Mouse (Mus musculus): ENCODE measurements around the gene Gm10203. TPM values are rescaled to one million over a fixed set of nuclear protein-coding genes. Genes with fewer than 3 reads are reported as not detected.

Gm10203 gene
- not detected in 2 replicates for polyA plus RNA-seq (2012; rRNA removed)

DNA sequence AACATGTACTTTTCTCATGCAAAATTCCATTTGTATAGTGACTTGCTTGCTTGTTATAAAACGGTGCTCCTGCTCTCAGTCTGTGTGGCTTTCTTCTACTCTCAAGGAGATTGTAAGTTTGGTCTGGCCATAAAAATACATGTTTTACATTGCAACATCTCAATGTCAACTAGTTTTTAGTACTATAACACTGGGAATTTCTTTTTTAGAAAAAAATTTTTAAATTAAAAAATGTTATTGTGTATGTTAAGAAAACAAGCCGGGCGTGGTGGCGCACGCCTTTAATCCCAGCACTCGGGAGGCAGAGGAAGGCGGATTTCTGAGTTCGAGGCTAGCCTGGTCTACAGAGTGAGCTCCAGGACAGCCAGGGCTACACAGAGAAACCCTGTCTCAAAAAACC is at the start of gene Gm10203:
Gene Gm10203, plus strand, starts transcription at position 301 of the 400 bp plus-strand sequence.

GRCm38 (mm10) chr6:149101076-149101942 is 28.7 kb upstream of the Gm10203 start, which contains the start of gene Dennd5b:
TSS of gene Dennd5b (minus strand) at chr6:149101680.

DNA sequence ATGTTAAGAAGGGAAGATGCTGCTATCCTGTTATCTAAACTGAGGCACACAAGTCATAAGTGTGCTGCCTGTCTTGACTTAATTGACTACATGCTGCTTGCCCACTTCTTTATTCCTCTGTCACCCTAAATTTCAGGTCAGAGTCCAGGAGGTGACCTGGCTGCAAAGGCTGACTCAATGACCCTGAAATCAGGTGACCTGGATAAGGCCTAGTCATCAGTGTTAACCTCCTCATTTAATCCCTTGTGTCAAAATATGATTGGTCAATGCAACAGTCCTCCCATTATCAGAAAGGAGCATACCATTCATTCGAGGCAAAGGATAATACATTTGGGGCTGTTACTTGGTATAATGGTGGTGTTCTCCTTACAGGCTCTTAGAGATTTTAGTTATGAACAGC is 9.5 kb downstream of the Gm10203 start, which contains the start of gene Etfbkmt:
Gene Etfbkmt, plus strand, starts transcription at position 379 of the 400 bp plus-strand sequence.

Other genes with a start within 250 kb of the Gm10203 start
- gene Caprin2, start 233.9 kb upstream of the Gm10203 start, polyA plus RNA-seq (2012; rRNA removed): 30.9 and 31.1 TPM in 2 replicates
- gene Sinhcaf, start 183.7 kb upstream of the Gm10203 start, polyA plus RNA-seq (2012; rRNA removed): 42.3 and 56.8 TPM in 2 replicates
- 9.8 and 11.3 TPM in 2 replicates for gene Dennd5b, start 28.5 kb upstream of the Gm10203 start, polyA plus RNA-seq (2012; rRNA removed)
- gene Etfbkmt, start 9.7 kb downstream of the Gm10203 start, polyA plus RNA-seq (2012; rRNA removed): 7.1 and 8.0 TPM in 2 replicates
- gene Amn1, start 58.5 kb downstream of the Gm10203 start, polyA plus RNA-seq (2012; rRNA removed): 64.7 and 77.2 TPM in 2 replicates
- gene Resf1, start 179.2 kb downstream of the Gm10203 start, polyA plus RNA-seq (2012; rRNA removed): 9.1 and 9.5 TPM in 2 replicates